Mouse (Mus musculus) limb, embryonic 10.5 days (tissue): Measurements from ENCODE around the gene Rbp4. TPM values are rescaled to one million over a fixed set of nuclear protein-coding genes. Genes with fewer than 3 reads are reported as not detected.

ENCODE experiments used
- DNase-seq: peaks from one replicate; pipeline ENCODE4 v3.0.0-alpha.2; 2017; ENCODE audit warnings: low spot score
- H3K27ac ChIP-seq: fragments of 300-500 bp; sonication (generic); 2 replicates; pipeline ENCODE4 v1.5.1; 2016; ENCODE audit warnings: mild to moderate bottlenecking
- H3K27me3 ChIP-seq: fragments of 300-500 bp; sonication (generic); 2 replicates; pipeline ENCODE4 v1.6.1; 2016; ENCODE audit warnings: low read depth, mild to moderate bottlenecking; ENCODE audit not compliant: poor library complexity, severe bottlenecking
- H3K36me3 ChIP-seq: fragments of 300-500 bp; sonication (generic); 2 replicates; pipeline ENCODE4 v1.6.1; 2016; ENCODE audit warnings: mild to moderate bottlenecking, moderate library complexity
- H3K4me1 ChIP-seq: fragments of 300-500 bp; sonication (generic); 2 replicates; pipeline ENCODE4 v1.6.1; 2016
- H3K4me3 ChIP-seq: fragments of 300-500 bp; sonication (generic); 2 replicates; pipeline ENCODE4 v1.5.1; 2016; ENCODE audit warnings: mild to moderate bottlenecking, moderate library complexity
- H3K9me3 ChIP-seq: fragments of 300-500 bp; sonication (generic); replicated peaks from 2 replicates; pipeline ENCODE4 v1.6.1; 2016; ENCODE audit warnings: mild to moderate bottlenecking
- WGBS: fragments of 180-500 bp; shearing (Covaris S2); methylation state at CpG from one replicate; pipeline ENCODE4 v1.1.7; 2016; 5-methylcytosine and 5-hydroxymethylcytosine counted together
- polyA plus RNA-seq: library from polyadenylated mRNA; unstranded; fragments of >200 nt; fragmentation: Nextera tagmentation; extraction: Ambion mirVana; gene quantifications from 2 replicates; pipeline ENCODE4 v1.2.1, GENCODE M21; 2016

The Rbp4 gene
- 4.5 and 4.7 TPM in 2 replicates for polyA plus RNA-seq

- no peaks in the 10 kb centered on the region for H3K36me3 ChIP-seq
- peak within 1 kb of the TSS; percentile 72 for H3K4me3 ChIP-seq
- 71% methylated on average over 6 of the region's 6 CpGs for WGBS
- peaks cover 11% of the 10 kb centered on the region; the same call in 1 of the 2 replicates for H3K4me1 ChIP-seq
- DNase-seq: no peak
- H3K9me3 ChIP-seq: no peaks in the 10 kb centered on the region
- H3K27me3 ChIP-seq: peaks cover 43% of the 10 kb centered on the region
- H3K27ac ChIP-seq: peak within 1 kb of the TSS; percentile 87
Measured at GRCm38 (mm10) chr19:38125219-38125610, at the start of gene Rbp4. Gene Rbp4 (minus strand): TSS chr19:38125281.

GRCm38 (mm10) chr19:38164633-38165032, 39.6 kb upstream of the Rbp4 start:
- Histone ChIP-seq H3K27ac (no peak overlapping the region), H3K36me3 (no peaks in the 10 kb centered on the region), H3K27me3 (no peaks in the 10 kb centered on the region), H3K4me1 (no peaks in the 10 kb centered on the region), H3K9me3 (no peaks in the 10 kb centered on the region), H3K4me3 (no peak overlapping the region)
- no peak for DNase-seq
- WGBS: 69% methylated on average over 2 of the region's 2 CpGs

GRCm38 (mm10) chr19:38161648-38162354, 36.7 kb upstream of the Rbp4 start:
- no peak for DNase-seq
- WGBS: 93% methylated on average over 21 of the region's 21 CpGs
- Histone ChIP-seq H3K4me1 (no peaks in the 10 kb centered on the region), H3K4me3 (no peak overlapping the region), H3K9me3 (no peaks in the 10 kb centered on the region), H3K36me3 (no peaks in the 10 kb centered on the region), H3K27ac (no peak overlapping the region), H3K27me3 (no peaks in the 10 kb centered on the region)

GRCm38 (mm10) chr19:38156243-38156642, 31.2 kb upstream of the Rbp4 start:
- no peaks in the 10 kb centered on the region for H3K27me3 ChIP-seq
- no peaks in the 10 kb centered on the region for H3K36me3 ChIP-seq
- no peak overlapping the region for H3K4me3 ChIP-seq
- no peaks in the 10 kb centered on the region for H3K9me3 ChIP-seq
- 92% methylated on average over 1 of the region's 1 CpGs for WGBS
- no peak for DNase-seq
- no peak overlapping the region for H3K27ac ChIP-seq
- peaks cover 5% of the 10 kb centered on the region; the same call in 1 of the 2 replicates for H3K4me1 ChIP-seq

- no peak overlapping the region for H3K4me3 ChIP-seq
- no peaks in the 10 kb centered on the region for H3K9me3 ChIP-seq
- 86% methylated on average over 4 of the region's 4 CpGs for WGBS
- H3K27me3 ChIP-seq: no peaks in the 10 kb centered on the region
- H3K27ac ChIP-seq: no peak overlapping the region
- DNase-seq: no peak
- H3K4me1 ChIP-seq: no peaks in the 10 kb centered on the region
- no peaks in the 10 kb centered on the region for H3K36me3 ChIP-seq
Measured at GRCm38 (mm10) chr19:38143540-38144271, 18.6 kb upstream of the Rbp4 start.

GRCm38 (mm10) chr19:38134806-38135205, 9.7 kb upstream of the Rbp4 start:
- 92% methylated on average over 6 of the region's 6 CpGs for WGBS
- Histone ChIP-seq H3K4me1 (0 out of 2 replicates have a peak, but pooled peaks cover 2% of the 10 kb centered on the region), H3K36me3 (no peaks in the 10 kb centered on the region), H3K27ac (no peak overlapping the region), H3K4me3 (no peak overlapping the region), H3K9me3 (no peaks in the 10 kb centered on the region), H3K27me3 (no peaks in the 10 kb centered on the region)
- DNase-seq: peak; percentile 19

- H3K4me3 ChIP-seq: no peak overlapping the region
- H3K4me1 ChIP-seq: 0 out of 2 replicates have a peak, but pooled peaks cover 2% of the 10 kb centered on the region
- H3K27ac ChIP-seq: no peak overlapping the region
- no peaks in the 10 kb centered on the region for H3K9me3 ChIP-seq
- no peaks in the 10 kb centered on the region for H3K27me3 ChIP-seq
- peak; percentile 12 for DNase-seq
- no peaks in the 10 kb centered on the region for H3K36me3 ChIP-seq
- WGBS: 72% methylated on average over 11 of the region's 11 CpGs
Measured at GRCm38 (mm10) chr19:38133986-38134385, 8.9 kb upstream of the Rbp4 start.

- Histone ChIP-seq H3K27ac (no peak within 1 kb of the TSS), H3K27me3 (no peaks in the 10 kb centered on the region), H3K36me3 (no peaks in the 10 kb centered on the region), H3K9me3 (no peaks in the 10 kb centered on the region), H3K4me3 (no peak within 1 kb of the TSS), H3K4me1 (0 out of 2 replicates have a peak, but pooled peaks cover 2% of the 10 kb centered on the region)
- peak; percentile 22 for DNase-seq
- WGBS: 81% methylated on average over 6 of the region's 6 CpGs
Measured at GRCm38 (mm10) chr19:38132481-38132880, 7.4 kb upstream of the Rbp4 start, which contains the start of gene Pde6c. Gene Pde6c (plus strand): TSS chr19:38132781.

GRCm38 (mm10) chr19:38126656-38127055, 1.6 kb upstream of the Rbp4 start:
- H3K4me3 ChIP-seq: no peak overlapping the region
- H3K9me3 ChIP-seq: no peaks in the 10 kb centered on the region
- peak; percentile 24 for DNase-seq
- H3K27me3 ChIP-seq: peaks cover 43% of the 10 kb centered on the region
- peaks cover 11% of the 10 kb centered on the region; the same call in 1 of the 2 replicates for H3K4me1 ChIP-seq
- H3K27ac ChIP-seq: no peak overlapping the region
- no peaks in the 10 kb centered on the region for H3K36me3 ChIP-seq
- 77% methylated on average over 8 of the region's 8 CpGs for WGBS

- H3K27ac ChIP-seq: peak overlapping the region; percentile 87
- DNase-seq: peak; percentile 70
- H3K4me1 ChIP-seq: peaks cover 11% of the 10 kb centered on the region; the same call in 1 of the 2 replicates
- peak overlapping the region; percentile 72 for H3K4me3 ChIP-seq
- no peaks in the 10 kb centered on the region for H3K9me3 ChIP-seq
- WGBS: 1% methylated on average over 64 of the region's 77 CpGs
- H3K27me3 ChIP-seq: peaks cover 43% of the 10 kb centered on the region
- no peaks in the 10 kb centered on the region for H3K36me3 ChIP-seq
Measured at GRCm38 (mm10) chr19:38124401-38125218, 471 bp downstream of the Rbp4 start.

GRCm38 (mm10) chr19:38123921-38124320, 1.2 kb downstream of the Rbp4 start:
- Histone ChIP-seq H3K4me1 (peaks cover 11% of the 10 kb centered on the region; the same call in 1 of the 2 replicates), H3K27me3 (peaks cover 43% of the 10 kb centered on the region), H3K4me3 (peak overlapping the region; percentile 72), H3K9me3 (no peaks in the 10 kb centered on the region), H3K36me3 (no peaks in the 10 kb centered on the region), H3K27ac (peak overlapping the region; percentile 87; the same call in 1 of the 2 replicates)
- no peak for DNase-seq
- 24% methylated on average over 9 of the region's 9 CpGs for WGBS

- DNase-seq: no peak
- WGBS: 90% methylated on average over 5 of the region's 5 CpGs
- Histone ChIP-seq H3K36me3 (no peaks in the 10 kb centered on the region), H3K4me3 (no peak overlapping the region), H3K27me3 (peaks cover 28% of the 10 kb centered on the region), H3K9me3 (no peaks in the 10 kb centered on the region), H3K27ac (no peak overlapping the region), H3K4me1 (peaks cover 15% of the 10 kb centered on the region; the same call in 1 of the 2 replicates)
Measured at GRCm38 (mm10) chr19:38120123-38120760, 4.8 kb downstream of the Rbp4 start.
